Mouse (Mus musculus) bone marrow macrophage, adult 2 months (primary cell): ENCODE results near the gene Jmjd1c.

ENCODE experiments used
- CTCF ChIP-seq: IDR thresholded peaks from 2 replicates; pipeline ENCODE4 v1.5.1; 2012; ENCODE audit warnings: low read depth, mild to moderate bottlenecking, low read length, moderate library complexity
- POLR2A ChIP-seq: IDR thresholded peaks from 2 replicates; pipeline ENCODE4 v1.6.1; 2012; ENCODE audit warnings: mild to moderate bottlenecking, low read depth, low read length, borderline replicate concordance

DNA sequence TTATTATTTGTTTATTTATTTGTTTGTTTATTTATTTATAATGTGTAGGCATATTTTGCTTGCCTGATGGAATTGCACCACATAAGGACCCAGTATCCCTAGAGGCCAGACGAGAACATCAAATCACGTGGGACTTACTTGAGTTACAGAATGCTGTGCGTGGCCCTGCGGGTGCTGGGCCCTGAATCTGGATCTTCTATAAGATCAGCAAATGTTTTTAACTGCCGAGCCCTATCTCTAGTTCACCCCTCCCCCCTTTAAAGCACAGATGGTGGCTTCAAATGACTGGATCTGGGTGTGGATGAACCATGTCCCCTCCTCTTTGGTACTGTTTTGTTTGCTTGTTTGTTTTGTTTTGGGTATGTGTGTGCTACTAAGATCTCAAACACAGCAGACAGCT lies 199.4 kb downstream of the Jmjd1c start:
- TF ChIP-seq CTCF (no peak), POLR2A (no peak)
